Comparison of ENCODE assay signal across 10 mouse cellular contexts in genomic region chr13:56072268-56072607, GRCm38 (mm10).
DNase-seq lines count a peak whose midpoint lies in the region; ATAC-seq and TF ChIP-seq lines count a peak whose summit lies in the region.
"Had no signal": no experiment of that assay in that cellular context is flagged by ENCODE, and none has a peak within 500 bp of the region (broad histone marks: within the 10 kb centered on the region; RNA-seq: fewer than 3 reads in every experiment).

No protein-coding gene starts in this region.

- WGBS in heart, postnatal 0 days, result 39% methylated on average over 4 of the region's 4 CpGs
- WGBS in lung, postnatal 0 days, result 41% methylated on average over 4 of the region's 4 CpGs

- no peaks in the 10 kb centered on the region for H3K9me3 ChIP-seq in heart, postnatal 0 days (replicated peaks; ENCODE audit: control insufficient read depth, low read length)
- no peaks in the 10 kb centered on the region for H3K9me3 ChIP-seq in lung, postnatal 0 days (ENCODE audit: low read length)

- TF ChIP-seq EP300 in heart, postnatal 0 days (IDR thresholded peaks at IDR 0.05; ENCODE audit: low read depth), result no peak
- no peak for TF ChIP-seq EP300 in lung, postnatal 0 days (IDR thresholded peaks at IDR 0.05)

- ATAC-seq in heart, postnatal 0 days (ENCODE audit: insufficient read depth, low read depth), result 0 out of 2 replicates have a peak, but pooled peaks have one; percentile 21
- no peak for ATAC-seq in lung, postnatal 0 days

- peak; percentile 32 for DNase-seq in heart, postnatal 0 days (ENCODE audit: low spot score)
- no peak for DNase-seq in heart, adult 8-10 months (ENCODE audit: low spot score)
- no peak for DNase-seq in lung, postnatal 0 days (ENCODE audit: low spot score)
- no peak for DNase-seq in lung, postnatal 4 days
- peak; percentile 78 for DNase-seq in NIH3T3 (ENCODE audit: low read depth)
- DNase-seq in lung, postnatal 10 days, result peak; percentile 61
- no peak for DNase-seq in layer of hippocampus, adult 11-12 months (ENCODE audit: low spot score)
- DNase-seq in right cerebral cortex, adult 18-20 months, result no peak
- DNase-seq: kidney, postnatal 14 days; right cerebral cortex, postnatal 14 days had no signal

- H3K9ac ChIP-seq in heart, postnatal 0 days (replicated peaks; ENCODE audit: low read depth, low read length), result no peak overlapping the region
- H3K9ac ChIP-seq in lung, postnatal 0 days (replicated peaks; ENCODE audit: low read depth), result no peak overlapping the region

- H3K36me3 ChIP-seq in heart, postnatal 0 days (replicated peaks; ENCODE audit: control insufficient read depth, insufficient read depth, low read length), result peaks cover 53% of the 10 kb centered on the region
- H3K36me3 ChIP-seq in lung, postnatal 0 days (ENCODE audit: insufficient read depth, low read length), result 0 out of 2 replicates have a peak, but pooled peaks cover 14% of the 10 kb centered on the region

- TF ChIP-seq CTCF in heart, postnatal 0 days (IDR thresholded peaks at IDR 0.05; ENCODE audit: low read depth), result peak; percentile 45
- TF ChIP-seq CTCF in lung, postnatal 0 days (IDR thresholded peaks at IDR 0.05), result peak; percentile 56

- no peak overlapping the region for H3K4me3 ChIP-seq in heart, postnatal 0 days (ENCODE audit: low read depth, low read length)
- H3K4me3 ChIP-seq in lung, postnatal 0 days (ENCODE audit: low read depth, low read length), result no peak overlapping the region

- no peak overlapping the region for H3K4me2 ChIP-seq in heart, postnatal 0 days (ENCODE audit: low read depth, low read length)
- H3K4me2 ChIP-seq in lung, postnatal 0 days (replicated peaks; ENCODE audit: low read depth, low read length), result no peak overlapping the region

- no peak overlapping the region for H3K27ac ChIP-seq in heart, postnatal 0 days (ENCODE audit: low read depth)
- H3K27ac ChIP-seq in lung, postnatal 0 days (ENCODE audit: low read length), result no peak overlapping the region

- H3K27me3 ChIP-seq in heart, postnatal 0 days (ENCODE audit: control insufficient read depth, insufficient read depth, low read length), result no peaks in the 10 kb centered on the region
- H3K27me3 ChIP-seq in lung, postnatal 0 days (replicated peaks; ENCODE audit: insufficient read depth, low read length), result no peaks in the 10 kb centered on the region

- H3K4me1 ChIP-seq in heart, postnatal 0 days (ENCODE audit: control insufficient read depth, insufficient read depth), result no peaks in the 10 kb centered on the region
- H3K4me1 ChIP-seq in lung, postnatal 0 days (ENCODE audit: insufficient read depth, low read depth, low read length), result no peaks in the 10 kb centered on the region

Comparison
In these comparisons a context has a peak if more than half of its experiments do, and no peak if none do; other contexts are left out.
1. DNase-seq: peak in heart, postnatal 0 days (single experiment), NIH3T3 (single experiment) and lung, postnatal 10 days (single experiment); none in heart, adult 8-10 months (single experiment), lung, postnatal 0 days (single experiment), lung, postnatal 4 days (0 of 2), layer of hippocampus, adult 11-12 months (single experiment) and right cerebral cortex, adult 18-20 months (single experiment).